Mouse (Mus musculus) bone marrow, adult 2 months (tissue): ENCODE results near the gene L3mbtl3. TPM values are rescaled to one million over a fixed set of nuclear protein-coding genes. Genes with fewer than 3 reads are reported as not detected.

Experiments used
- H3K27ac ChIP-seq: fragments of 200-500 bp; 2 replicates; pipeline ENCODE4 v1.5.1; 2012; ENCODE audit warnings: low read depth, mild to moderate bottlenecking, control low read depth, inconsistent platforms, low read length; ENCODE audit not compliant: control insufficient read depth, poor library complexity, insufficient read depth
- H3K4me1 ChIP-seq: fragments of 200-500 bp; 2 replicates; pipeline ENCODE4 v1.6.1; 2011; ENCODE audit warnings: low read length; ENCODE audit not compliant: control insufficient read depth, insufficient read depth
- H3K4me3 ChIP-seq: fragments of 200-500 bp; replicated peaks from 2 replicates; pipeline ENCODE3; 2011; ENCODE audit warnings: mild to moderate bottlenecking, low read depth, low read length, control low read depth; ENCODE audit not compliant: control insufficient read depth
- CTCF ChIP-seq: fragments of 200-500 bp; IDR thresholded peaks from 2 replicates; pipeline ENCODE4 v1.5.1; 2011; ENCODE audit warnings: low read length, control low read depth; ENCODE audit not compliant: control insufficient read depth, insufficient read depth
- POLR2A ChIP-seq: fragments of 200-500 bp; IDR thresholded peaks from 2 replicates; pipeline ENCODE4 v1.6.1; 2011; ENCODE audit warnings: low read depth, mild to moderate bottlenecking, control low read depth, low read length, borderline replicate concordance; ENCODE audit not compliant: control insufficient read depth
- WGBS: fragments of 180-500 bp; shearing (Covaris S2); methylation state at CpG from one replicate; pipeline ENCODE4 v1.1.7; 2018; 5-methylcytosine and 5-hydroxymethylcytosine counted together
- polyA plus RNA-seq: library from polyadenylated mRNA; stranded (reverse); fragments of >200 nt; gene quantifications from 2 replicates; pipeline ENCODE4 v1.2.4, GENCODE M21; 2011; ENCODE audit warnings: low replicate concordance; ENCODE audit not compliant: missing spikeins, insufficient read depth, insufficient read length

Gene L3mbtl3
- 3.0 and 8.3 TPM in 2 replicates for polyA plus RNA-seq

DNA sequence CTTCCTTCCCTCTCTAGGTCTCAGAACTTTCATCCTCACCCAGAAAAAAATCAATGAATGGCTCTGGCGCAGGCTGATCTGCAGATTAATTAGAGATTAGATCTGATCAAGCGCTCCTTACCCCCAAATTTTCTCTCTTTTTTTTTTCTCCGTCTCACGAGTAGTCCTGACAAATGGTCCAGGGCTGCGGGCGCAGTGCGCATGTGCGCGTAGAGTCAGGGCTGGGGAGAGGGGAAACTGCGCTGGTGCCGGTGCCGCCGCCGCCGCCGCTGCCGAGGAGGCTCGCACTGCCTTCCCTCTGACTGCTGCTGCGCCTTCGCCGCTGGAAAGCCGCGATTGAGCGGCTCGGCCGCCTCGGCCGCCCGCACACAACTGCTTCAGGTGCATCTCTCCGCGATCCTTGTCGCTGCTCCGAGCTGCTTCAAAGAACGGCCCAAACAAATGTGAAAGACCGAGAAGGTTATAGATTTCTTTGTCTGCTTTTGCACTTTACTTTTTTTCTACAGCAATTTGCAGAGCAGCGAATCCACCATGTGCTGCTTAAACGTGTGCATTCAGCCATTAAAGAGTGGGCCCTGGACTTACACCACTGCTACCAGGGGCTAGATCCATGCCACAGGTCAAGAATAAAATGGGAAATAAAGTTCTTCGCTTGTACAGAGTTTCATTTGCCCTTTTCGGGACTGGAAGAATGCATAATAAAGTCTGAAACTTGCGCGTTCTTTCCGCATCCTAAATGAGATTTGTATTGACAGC is at the start of gene L3mbtl3:
Gene L3mbtl3, minus strand, starts transcription at position 182 of the 756 bp plus-strand sequence.
- WGBS: under 1% methylated on average over 42 of the region's 42 CpGs

GRCm38 (mm10) chr10:26421168-26421567 is 45.4 kb upstream of the L3mbtl3 start:
- no peak for TF ChIP-seq POLR2A
- TF ChIP-seq CTCF: no peak
- Histone ChIP-seq H3K27ac (no peak overlapping the region), H3K4me1 (no peaks in the 10 kb centered on the region), H3K4me3 (no peak overlapping the region)
- 0% methylated on average over 2 of the region's 2 CpGs for WGBS

More for the DNA sequence above, at the start of gene L3mbtl3:
- Histone ChIP-seq H3K4me1 (no peaks in the 10 kb centered on the region), H3K4me3 (peak within 1 kb of the TSS; percentile 95), H3K27ac (peak within 1 kb of the TSS; percentile 85)
- TF ChIP-seq POLR2A (peak; percentile 42; the same call in 1 of the 2 replicates), CTCF (no peak)

- H3K4me3 ChIP-seq: no peak overlapping the region
- no peak overlapping the region for H3K27ac ChIP-seq
- H3K4me1 ChIP-seq: no peaks in the 10 kb centered on the region
- TF ChIP-seq CTCF: no peak
- no peak for TF ChIP-seq POLR2A
Observed at GRCm38 (mm10) chr10:26388656-26389055, 12.9 kb upstream of the L3mbtl3 start.

- Histone ChIP-seq H3K27ac (no peak overlapping the region), H3K4me1 (no peaks in the 10 kb centered on the region), H3K4me3 (no peak overlapping the region)
- TF ChIP-seq CTCF: no peak
- TF ChIP-seq POLR2A: no peak
- WGBS: 80% methylated on average over 6 of the region's 6 CpGs
Observed at GRCm38 (mm10) chr10:26377332-26377602, 1.5 kb upstream of the L3mbtl3 start.

DNA sequence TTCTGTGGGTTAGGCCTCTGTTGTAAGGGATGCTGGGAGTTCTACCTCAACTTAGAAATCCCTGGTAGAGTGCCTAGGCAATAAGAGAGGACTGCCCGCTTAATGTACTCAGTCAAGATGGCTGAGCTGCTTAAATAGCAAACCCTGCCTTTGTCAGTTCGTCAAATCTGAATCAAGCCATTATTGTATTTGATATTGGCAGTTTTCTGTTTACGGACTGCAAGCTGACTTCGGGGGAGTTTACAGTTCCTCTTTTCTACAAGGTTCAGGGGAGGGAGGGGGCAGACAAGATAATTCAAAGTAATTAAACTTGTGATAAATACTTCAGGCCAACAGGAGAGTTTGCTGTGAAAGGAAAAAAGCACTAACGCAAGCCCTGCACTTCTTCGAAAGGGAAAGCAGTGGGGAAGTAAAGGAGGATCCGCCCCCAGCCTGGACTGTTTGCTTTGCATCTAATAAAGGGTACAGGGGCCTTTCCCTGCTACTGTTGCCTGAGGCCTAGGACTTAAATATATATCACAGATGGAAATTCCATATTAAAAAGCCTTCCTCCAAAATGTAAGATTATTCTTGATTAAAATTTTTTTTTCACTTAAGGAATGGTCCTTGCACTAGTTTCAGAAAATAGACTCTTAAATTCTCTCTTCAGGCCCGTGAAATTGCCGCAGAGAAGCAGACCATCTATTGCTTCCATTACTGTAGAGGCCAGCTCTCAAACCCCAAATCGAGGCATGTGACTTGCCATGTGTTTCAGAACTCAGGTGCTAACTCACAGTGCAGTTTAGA is 968 bp upstream of the L3mbtl3 start:
- WGBS: 24% methylated on average over 10 of the region's 10 CpGs
- Histone ChIP-seq H3K27ac (no peak overlapping the region), H3K4me1 (no peaks in the 10 kb centered on the region), H3K4me3 (peak overlapping the region; percentile 67)
- TF ChIP-seq CTCF (no peak), POLR2A (no peak)

- H3K4me1 ChIP-seq: no peaks in the 10 kb centered on the region
- H3K27ac ChIP-seq: peak overlapping the region; percentile 82
- 0% methylated on average over 25 of the region's 30 CpGs for WGBS
- TF ChIP-seq POLR2A (peak; percentile 12; the same call in 1 of the 2 replicates), CTCF (no peak)
- peak overlapping the region; percentile 67 for H3K4me3 ChIP-seq
Observed at GRCm38 (mm10) chr10:26375351-26375751, 420 bp downstream of the L3mbtl3 start.

GRCm38 (mm10) chr10:26374436-26375311 is 1.1 kb downstream of the L3mbtl3 start:
- WGBS: under 1% methylated on average over 91 of the region's 101 CpGs
- no peaks in the 10 kb centered on the region for H3K4me1 ChIP-seq

DNA sequence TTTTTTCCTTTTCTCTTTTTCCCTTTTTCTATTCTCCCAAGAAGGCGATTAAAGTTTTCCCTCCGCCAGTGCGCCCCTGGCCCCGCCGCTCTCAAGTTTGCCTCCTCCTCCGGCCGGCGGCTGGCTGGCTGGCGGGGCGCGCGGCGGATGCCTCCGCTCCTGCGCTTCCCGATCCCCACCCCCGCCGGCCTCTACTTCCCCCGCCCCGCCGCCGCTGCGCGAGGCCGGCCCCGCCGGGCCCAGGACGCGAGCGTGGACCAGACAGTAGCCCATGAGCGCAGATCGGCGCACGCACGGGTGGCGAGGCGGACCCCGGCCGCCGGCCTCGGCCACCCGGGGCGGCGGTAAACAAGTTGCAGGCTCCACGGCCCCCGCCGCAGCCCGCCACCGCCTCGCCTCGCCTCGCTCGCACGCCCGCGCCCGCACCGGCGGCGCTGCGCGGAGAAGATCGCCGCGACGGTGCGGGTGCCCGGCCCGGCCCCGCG is 1.8 kb downstream of the L3mbtl3 start:
- under 1% methylated on average over 71 of the region's 71 CpGs for WGBS

More at GRCm38 (mm10) chr10:26374436-26375311, 1.1 kb downstream of the L3mbtl3 start:
- Histone ChIP-seq H3K4me3 (peak overlapping the region; percentile 95), H3K27ac (peak overlapping the region; percentile 85)
- no peak for TF ChIP-seq CTCF
- 0 out of 2 replicates have a peak, but pooled peaks have one; percentile 7 for TF ChIP-seq POLR2A

More for the DNA sequence above, 1.8 kb downstream of the L3mbtl3 start:
- peak overlapping the region; percentile 95 for H3K4me3 ChIP-seq
- H3K27ac ChIP-seq: peak overlapping the region; percentile 76
- no peaks in the 10 kb centered on the region for H3K4me1 ChIP-seq
- TF ChIP-seq CTCF (no peak), POLR2A (no peak)
